Mouse (Mus musculus) kidney, postnatal 25 days (tissue): ENCODE measurements at regions not wholly inside any gene's neighbourhood (a gene's known extent, or its start where the extent isn't known, plus 50 kb on each side); places are given as distances from the start of the nearest gene placed in this dataset.
A peak's percentile ranks its signal among the peaks of the same experiment; 100 is the strongest.

Experiments
- DNase-seq, 2 experiments: peaks; one replicate each; pipeline ENCODE4 v3.0.0; 2021; ENCODE audit warnings: mixed read lengths in 2 of 2

DNA sequence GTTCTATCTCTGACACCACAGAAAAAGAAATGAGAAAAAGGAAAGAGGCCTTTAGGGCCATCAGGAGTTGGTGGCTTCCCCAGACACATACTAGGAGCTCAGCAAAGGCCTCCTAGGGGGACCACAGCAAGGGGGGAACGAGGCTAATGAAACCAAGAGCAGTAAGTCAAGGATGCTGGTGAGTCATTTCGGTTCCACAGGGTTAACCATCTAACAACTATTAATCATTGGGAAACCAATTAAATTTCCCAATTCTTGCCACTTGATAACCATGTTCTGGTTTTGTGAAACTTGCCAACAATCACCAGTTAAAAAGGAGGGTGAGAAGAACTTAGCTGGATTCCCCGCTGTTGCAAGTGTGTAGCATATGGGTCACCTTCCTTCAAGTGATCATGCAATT is 1451.6 kb downstream of the Gsdmc2 start:
- no peak for DNase-seq

DNA sequence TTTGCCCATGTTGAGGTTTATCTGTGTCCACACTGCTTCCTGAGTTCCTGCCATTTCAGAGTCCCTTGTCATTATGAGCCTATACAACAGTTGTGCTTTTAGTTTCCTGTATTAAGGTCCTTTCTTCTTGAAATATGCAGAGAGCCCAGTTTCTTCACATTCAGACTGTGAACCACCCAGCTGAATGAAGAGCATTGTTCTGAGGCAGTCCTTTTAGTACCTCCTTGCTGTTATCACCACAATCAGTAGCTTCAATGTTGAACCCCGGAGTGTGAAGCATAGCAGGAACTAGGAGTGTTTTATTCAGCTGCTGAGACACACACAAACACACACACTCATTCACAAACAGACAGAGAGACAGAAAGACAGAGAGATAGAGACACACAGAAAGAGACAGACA is 1452.1 kb downstream of the Gsdmc2 start:
- no peak for DNase-seq

DNA sequence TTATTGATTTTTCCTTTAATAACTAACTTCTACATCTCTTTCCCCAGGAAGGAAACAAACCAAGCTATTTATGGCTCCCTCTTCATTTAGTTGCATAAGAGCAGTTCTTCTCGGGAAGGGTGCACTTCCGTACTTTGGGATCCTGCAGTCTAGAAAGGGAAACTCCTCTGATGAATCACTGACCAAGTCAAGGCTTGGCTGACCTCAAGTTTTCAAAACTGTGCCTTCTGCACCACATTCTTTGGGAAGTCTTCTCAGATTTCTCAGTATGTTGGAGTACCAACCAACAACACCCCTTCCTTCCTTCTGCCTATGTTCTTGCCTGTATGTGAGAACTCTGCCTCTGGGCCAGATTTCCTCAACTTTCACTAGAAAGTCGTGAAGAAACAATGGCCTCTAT is 1452.6 kb downstream of the Gsdmc2 start:
- DNase-seq, result no peak

DNA sequence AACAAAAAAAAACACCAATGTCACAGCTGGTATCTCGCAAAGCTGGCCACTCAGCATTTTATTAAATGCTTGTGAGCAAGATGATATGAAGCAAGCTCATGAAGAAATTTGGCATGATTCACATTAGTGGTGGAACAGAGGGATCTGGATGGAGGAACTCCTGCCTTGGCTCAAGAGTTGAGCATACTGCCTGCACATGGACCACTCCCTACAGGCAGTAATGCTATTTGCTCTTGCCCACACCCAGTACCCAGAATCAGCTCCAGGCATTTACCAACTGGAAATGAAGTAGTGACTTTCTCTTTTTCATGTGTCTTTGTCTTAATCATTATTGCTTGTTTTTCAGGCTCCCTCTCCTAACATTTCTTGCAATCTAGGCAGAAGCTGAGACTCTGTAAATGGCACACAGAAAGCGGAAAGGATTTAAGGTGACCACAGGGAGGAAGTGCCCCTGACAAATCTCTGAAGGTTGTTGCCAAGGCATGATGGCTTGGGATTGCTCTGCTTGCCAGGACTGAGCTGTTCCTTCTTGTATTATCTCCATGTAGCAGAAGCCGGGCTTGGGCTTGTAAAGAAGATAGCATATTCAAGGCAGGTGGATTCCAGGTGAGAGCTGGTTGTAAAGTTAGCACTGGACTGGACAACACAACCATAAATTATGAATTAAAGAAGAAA is 1455.4 kb downstream of the Gsdmc2 start:
- DNase-seq, result no peak

DNA sequence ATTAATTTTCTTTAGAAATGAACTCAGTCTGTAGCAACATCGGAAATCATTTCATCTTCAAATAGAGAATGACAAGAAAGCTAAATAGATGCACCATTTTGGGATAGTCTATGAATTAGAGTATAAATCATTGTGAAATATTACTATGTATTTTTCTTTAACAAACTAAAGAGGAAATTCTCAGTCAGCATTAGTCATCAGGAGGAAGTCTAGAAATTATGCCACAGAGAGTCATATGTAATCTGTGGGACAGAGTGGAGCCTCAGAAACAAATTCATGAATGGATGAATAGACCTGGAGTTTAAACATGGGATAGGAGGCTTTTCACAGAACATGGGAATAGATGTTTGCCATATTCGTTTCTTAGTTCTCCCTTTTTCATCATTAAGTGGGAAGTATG is 1459.4 kb upstream of the A1bg start:
- no peak for DNase-seq

DNA sequence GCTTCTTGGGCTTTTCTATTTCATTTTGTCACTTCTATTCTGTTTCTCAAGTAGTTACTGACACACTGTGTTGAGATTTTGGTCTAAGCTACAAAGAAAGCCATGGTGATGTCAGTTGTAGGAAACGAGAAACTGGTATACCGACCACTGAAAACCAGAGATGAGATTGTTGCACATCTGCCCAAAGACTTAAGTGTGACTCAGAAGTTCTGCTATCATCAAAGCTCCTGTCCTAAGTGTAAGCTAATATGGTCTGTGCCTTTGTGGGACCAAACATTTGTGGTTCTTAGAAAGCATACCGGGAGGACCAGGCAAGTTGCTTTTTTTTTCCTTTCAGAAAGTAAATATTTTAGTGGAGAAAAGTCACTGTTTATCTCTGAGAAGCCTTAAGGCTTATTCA is 1451.8 kb upstream of the A1bg start:
- DNase-seq, result no peak

DNA sequence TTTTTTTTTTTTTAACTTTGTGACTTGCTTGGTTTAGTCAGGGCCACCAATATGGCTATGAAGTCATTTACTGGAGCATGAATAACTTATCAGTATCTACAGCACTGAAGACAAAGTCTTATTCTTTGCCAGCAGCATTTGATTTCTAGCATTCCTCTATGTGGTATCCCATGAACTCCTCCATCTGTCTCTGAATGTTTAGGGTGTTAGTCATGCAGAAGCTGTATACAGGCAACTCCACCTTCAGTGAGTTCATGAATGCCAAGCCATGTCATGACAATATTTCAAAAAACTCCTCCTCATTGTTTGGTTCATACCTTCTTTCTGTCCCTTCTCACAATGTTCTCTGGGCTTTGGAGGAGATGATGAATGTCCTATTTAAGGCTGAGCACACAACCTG is 1438.4 kb upstream of the A1bg start:
- no peak for DNase-seq

DNA sequence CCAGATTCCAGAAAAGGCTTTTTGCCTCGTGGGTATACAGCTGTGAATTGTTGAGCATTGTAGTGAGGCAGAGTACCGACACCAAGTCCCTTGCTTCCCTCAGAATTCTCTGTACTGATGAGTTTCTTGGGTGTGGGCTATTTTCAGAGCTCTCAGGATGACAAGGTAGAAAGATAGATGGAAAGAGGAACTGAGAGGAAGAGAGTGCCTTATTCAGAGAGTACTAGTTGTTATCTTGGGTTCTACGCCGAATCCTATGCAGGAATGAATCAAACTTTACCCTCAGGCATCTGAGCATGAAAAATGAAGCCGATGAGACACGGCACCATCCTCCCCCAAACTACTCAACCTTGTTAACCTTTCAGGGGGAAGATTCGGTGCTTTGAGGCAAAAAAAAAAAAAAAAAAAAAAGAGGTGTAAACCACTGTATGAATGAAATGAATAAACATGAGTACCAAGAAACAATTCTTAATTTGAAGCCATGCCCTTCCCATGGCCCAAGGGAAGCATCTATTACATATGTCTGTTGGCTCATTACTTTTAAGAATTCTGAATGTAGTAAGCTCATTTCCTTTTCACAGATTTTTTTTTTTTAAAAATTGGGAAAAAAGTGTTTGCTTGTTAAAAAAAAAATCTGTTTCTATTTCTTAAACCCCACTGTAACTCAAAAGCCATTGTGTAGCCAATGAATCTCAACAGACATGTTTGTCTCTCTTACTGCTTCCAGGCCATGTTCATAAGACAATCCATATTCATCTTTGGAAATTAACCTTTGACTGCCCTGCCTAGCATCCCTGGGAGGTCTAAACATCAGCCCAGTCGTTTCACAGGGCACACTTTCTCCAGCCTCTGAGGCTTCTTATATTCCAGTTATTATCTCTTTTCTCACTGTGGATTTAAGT is 1435.8 kb upstream of the A1bg start:
- no peak for DNase-seq

DNA sequence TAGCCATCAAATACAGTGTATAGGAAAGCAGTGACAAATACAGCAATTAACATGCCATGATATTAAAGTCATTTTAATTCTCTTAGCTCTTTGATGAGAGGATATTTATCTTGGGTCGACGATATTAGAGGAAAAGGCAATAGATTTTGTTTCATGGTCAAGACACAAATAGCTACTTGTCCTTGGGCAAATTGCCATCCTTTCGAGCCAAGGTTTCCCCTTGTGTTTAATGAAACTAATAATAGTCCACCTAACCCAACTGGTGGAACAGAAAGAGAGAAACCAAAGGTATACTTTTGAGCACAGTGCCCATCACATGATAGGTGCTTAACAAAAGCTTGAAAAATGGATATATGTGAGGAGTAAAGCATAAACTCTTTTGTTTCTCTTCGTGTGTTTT is 1431.0 kb upstream of the A1bg start:
- no peak for DNase-seq

DNA sequence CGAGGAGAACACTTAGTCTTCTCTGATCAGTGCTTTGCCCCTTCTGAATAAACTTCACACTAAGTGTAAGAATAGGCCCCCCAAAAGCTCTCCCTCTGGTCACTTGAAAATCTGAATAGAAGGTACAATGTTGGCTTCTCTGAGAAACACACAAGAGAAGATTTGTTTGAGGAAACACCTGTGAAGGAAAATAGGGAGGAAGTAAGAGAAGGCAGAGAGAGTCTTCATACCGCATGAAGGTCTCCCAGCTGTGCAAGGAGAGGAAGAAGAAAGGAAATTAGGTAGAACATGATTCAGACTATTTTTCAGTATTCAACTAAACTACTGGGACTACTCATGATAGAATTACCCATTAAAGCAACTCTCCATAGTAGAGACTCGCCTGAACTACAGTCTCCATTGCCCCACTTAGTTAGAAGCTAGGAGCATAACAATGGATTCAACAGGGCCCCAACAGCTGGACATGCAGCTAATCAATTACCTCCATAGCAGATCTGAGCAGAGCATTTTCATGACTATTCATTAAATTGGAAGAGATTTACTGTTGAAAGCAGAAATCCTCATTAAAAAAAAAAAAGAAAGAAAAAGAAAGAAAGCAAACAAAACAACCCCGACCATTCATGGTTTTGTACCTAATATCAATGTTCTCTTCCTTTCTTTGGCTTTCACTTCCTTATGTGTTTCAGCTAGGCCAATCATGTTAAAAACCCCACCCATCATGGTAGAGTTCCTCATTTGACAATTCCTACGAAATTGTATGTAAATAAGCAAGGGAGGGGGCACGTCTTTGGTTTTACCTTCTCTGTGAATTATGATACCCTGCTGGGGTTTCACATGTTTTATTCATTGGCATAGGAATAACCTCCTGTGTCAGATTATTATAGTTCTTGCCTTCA is 1428.3 kb upstream of the A1bg start:
- DNase-seq, result no peak

DNA sequence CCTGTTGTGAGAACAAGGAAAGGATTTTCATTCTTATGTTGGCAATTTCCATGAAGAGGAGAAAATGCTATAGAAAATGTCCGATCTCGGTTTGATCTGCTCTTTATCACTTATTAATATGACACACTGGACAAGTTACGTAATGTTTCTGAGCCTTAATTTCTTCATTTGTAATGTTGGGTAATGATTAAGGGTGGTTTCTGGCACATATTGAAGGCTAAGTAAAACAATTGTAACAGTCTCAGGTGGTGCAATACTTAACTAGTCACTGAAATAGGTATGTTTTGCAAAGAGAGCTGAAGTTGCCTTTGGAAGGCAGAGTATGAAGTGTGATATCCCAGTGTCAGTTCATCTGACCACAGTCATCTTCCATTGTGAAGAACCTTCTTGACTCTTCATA is 1427.2 kb upstream of the A1bg start:
- no peak for DNase-seq

DNA sequence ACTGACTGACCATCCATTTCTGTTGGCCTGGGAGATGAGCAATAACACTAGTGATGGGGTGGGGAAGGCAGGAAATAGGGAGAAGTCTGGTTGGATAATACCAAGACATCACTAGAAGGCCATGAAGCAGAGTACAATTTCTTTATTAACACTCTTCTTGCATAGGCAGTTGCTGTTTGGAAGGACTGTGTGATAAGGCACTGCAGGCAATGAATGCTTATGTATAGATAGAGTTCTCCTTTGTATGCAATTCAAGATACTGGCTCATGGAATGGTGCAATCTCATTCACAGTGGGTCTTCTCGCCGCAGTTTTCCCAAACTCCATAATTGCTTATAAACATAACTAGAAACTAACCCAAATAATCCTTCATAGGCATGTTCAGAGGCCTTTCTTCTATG is 1426.1 kb upstream of the A1bg start:
- DNase-seq, result no peak

DNA sequence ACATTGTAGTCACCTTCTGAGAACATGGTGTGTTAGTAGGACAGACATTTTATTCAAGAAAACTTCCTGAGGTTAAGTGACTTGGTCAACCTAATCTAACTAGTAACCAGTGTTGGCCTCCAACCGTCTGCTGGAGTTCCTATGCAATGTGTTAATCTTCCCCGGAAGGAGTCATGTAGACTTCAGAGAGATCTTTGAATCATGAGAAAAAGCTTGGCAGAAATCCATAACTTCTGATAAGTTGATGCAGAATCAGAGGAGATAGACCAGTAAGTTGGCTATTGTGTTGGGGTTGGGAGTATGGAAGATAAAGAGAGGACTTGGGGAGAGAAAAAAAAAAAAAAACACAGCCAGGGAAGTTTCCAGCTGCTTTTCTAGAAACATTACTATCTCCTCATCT is 1424.9 kb upstream of the A1bg start:
- DNase-seq, result no peak

DNA sequence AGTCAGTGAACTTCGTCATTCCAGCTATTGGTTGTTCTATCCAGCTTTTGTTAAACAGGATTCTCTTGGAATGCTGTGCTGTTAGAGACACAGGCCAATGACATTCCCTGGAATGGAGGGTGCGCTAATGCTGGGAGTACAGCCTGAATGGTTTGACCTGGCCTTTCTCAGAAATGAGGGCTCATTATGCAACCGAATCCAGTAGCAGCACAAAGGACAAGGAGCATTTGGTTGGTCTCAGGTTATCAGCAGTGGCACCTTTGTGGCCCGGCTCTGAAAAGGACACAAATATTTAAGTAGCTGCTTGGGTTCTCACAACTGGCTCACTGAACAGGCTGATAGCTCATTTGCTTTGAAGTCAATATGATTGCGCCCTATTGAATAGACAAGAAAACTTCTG is 1423.1 kb upstream of the A1bg start:
- peak in 1 of 2 experiments; percentile 42 for DNase-seq

DNA sequence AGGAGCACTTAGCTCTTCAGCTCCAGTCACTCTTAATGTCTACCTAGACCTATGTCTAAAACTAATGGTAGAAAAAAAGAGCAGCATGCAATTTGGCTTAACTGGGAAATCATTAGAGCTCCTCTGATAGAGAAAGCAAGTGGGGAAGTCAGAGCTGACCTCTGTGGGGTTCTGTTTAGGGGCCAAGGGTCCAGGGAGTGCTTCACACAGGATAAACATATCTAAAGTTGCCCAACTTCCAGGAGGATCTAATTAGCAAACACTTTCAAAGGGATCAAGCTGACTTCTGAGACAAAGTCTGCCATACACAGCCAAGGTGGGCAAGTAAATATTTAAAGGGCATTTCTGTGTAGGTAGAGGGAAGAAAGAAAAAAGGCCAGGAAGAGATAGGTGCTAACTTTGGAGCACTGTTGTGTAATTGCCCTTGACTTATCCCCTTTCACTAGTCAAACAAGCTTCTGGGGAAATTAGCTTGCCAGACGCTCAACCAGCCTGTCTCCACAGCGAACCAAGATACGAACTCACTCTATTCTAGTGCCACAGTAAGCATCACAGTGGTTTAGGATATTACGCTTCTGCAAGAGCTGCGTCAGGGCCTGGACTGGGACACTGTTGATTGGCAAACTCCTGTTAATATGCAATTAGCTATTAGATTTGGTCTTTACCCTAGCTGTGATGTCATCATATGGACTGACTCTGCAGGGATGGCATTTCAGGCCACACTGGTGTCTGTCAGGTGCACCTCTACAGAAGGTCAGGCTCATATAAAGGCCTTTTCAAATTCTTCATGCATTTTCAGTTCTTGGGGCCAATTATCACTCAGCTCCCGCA is 1413.9 kb upstream of the A1bg start:
- no peak for DNase-seq

DNA sequence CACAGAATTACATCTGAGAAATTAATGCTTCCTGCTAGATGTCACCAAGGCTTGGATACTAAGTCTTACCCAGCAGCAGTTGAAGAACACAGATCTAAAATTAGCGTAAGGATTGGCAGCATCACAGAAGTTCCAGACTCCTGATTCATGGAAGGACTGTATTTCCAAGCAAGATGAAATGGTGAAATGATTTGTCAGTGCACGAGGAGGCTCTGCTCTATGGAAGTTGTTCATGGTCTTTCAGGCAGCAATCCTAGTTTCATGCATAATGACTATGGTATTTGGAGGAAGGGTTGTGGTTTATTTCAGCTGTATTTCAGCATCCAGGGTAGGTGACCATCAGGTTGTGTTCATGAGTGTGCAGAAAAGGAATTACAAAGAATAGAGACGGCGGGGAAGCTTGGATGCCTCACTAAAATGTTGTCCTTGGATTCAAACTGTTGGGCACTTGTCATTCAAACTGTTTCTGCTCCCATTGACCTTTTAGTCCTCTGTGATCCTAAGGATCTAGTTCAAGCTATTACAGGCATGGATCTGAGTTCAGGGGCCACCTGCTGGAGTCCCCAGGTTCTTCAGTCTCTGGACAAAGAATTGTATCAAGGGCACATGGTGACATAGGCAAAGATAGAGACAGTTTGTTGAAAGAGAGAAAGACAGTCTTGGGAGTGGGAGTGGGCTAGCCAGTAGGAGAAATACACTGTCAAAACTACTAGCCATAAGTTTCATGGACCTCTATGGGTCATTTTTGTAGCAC is 1411.6 kb upstream of the A1bg start:
- DNase-seq, result peak in 1 of 2 experiments; percentile 14

DNA sequence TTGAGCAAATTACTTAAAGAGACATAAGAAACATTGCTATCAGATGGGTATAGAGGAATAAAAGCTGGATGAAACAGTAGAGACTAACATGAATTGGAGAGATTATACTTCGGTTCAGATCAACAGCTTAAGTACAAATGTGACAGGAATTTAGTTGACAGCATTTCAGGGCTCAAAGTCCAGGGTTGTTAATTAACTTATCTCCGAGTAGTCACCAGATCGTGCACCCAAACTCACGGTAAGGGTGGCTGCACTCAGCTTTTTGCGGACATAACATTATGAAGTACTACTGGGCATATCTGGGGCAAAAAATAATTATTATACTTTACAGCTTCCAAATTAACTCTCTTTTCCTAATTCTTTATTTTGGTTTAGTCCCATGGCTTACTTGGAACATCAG is 1409.3 kb upstream of the A1bg start:
- DNase-seq, result peak; percentile 59 to 69

DNA sequence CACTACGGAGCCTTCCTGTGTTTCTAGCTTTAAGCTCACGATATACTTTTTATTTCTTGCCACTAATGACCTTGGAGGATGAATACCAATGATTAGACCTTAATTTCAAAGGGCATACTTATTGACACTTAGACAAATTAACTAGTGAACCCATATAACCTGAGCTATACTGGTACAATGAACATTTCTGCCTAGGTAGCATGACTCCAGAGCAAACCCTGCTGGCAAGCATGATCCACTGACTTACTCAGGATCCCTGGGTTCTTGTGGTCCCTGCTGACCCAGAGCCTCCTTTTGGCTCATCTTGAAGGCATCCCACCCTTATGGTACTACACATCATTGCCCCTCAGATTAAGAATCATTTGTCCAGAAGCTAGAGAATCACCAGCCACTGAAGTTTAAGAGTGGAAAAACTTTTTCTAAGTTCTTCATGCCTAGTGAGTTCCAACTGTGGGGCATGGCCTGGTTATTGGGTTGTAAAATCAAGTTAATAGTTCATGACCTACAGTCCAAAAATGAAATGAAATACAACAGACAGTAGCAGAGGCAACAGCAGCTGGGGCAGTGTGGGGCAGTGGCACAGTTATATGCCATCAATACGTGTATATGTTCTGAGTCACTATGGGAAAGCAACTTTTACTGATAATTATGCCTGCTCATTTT is 1408.5 kb upstream of the A1bg start:
- peak; percentile 21 to 52 for DNase-seq

DNA sequence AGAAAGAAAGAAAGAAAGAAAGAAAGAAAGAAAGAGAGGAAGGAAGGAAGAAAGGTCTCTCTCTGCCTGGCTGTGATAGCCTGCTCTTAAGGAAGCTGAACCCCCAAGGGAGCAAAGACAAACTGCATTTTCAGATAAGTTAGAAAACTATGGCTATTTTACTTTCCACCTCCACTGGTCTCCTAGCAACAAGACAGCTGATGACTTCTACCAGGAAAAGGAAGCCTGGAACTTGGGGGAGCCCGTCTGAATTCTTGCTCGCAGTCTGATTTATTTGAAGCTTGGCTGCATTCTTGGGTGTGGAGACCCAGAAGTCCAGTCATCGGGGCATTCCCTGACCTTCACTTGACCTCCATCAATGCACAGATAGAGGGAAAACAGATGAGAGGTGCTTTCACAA is 1406.1 kb upstream of the A1bg start:
- no peak for DNase-seq

DNA sequence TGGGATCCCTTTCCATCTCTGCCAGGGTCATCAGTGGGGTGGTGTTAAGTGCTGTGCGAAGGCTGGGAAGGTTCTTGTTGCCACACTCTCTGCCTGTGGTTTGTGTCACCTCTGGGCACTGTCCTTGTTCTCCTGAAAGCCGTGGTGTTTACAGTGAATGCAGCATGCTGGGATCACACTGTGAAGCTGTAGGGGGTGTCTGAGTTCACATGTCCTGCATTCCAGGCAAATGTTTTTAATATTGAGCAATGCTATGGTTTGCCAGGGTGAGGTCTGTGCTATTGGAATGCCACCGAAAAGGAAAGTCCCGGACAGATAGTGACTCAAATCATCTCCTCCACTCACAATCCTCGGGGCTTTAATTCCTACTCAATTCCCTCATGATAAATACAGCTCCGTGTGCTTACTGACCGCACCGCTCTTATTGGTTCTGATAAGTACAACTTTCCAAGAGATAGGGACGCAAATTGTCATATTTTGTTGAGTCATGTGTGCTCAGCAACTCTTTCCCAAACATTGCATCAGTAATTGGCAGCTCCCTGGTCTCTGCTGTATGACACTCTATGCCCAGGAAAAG is 1405.6 kb upstream of the A1bg start:
- DNase-seq, result peak in 1 of 2 experiments; percentile 43

DNA sequence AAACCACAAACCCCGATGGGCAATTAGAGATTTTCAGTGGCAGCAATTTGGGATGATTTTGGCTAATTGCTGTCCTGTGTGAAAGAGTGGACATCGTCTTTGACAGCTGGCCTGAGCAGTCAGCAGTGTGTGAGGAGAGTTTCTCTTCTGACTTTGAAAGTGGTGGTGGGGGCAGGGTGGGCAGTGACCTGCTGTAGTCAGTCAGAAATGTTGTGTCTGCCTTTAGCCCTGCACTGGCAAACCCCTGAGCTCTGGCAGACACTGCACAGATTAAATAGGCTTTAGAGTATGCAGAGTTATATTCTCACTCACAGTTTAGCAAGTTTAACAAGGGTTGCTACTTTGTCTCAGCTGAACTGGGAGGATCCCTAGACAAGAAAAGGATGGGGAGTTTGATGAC is 1404.7 kb upstream of the A1bg start:
- DNase-seq, result no peak
